Mouse (Mus musculus): ENCODE results near the gene Ddb1. TPM values are rescaled to one million over a fixed set of nuclear protein-coding genes. Genes with fewer than 3 reads are reported as not detected.
A peak's percentile ranks its signal among the peaks of the same experiment; 100 is the strongest.

Ddb1 gene
- total RNA-seq, 2 experiments from 2014 or later = 111 to 120 TPM

GRCm38 (mm10) chr19:10648156-10648555 is 43.0 kb downstream of the Ddb1 start:
- DNase-seq = no peak
- intact Hi-C loops (cut with DNase I) = no loop called here

DNA sequence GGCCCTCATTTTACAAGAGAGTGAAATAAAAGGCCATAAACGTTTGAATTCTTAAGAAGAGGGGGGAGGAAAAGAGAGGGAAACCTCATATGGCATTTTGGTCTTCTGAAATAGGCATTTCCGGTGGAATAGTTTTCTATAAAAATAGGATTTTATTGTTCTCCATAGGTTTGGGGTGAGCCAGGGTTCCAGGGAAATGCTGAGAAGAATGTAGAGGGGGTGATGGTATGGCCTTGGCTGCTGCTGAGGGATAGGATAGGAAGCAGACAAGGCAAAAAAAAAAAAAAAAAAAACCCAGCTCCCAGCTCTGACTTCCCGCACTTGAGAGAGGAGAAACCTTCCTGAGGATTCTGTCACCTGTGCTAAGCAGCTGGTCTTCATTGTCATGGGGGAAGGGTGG is 50.9 kb downstream of the Ddb1 start:
- no peak for DNase-seq
- intact Hi-C loops (cut with DNase I) = no loop called here

DNA sequence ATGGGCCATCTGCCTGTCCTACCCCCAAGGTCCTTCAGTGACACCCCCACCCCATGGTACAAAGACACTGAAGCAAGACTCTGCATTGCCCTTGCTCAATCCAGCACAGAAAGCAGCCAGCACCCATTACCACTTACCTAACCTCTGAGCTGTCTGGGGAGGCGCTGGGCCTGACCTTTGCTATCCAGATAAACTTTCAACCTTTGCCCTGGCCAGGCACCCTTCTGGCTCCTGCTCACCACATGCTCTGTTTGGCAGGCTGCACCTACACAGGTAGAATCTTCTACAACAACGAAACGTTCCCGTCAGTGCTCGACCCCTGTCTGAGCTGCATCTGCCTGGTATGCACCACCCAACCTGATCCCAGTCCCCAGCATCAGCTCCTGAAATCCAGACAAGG is 52.6 kb downstream of the Ddb1 start:
- no peak for DNase-seq
- intact Hi-C loops (cut with DNase I) = no loop called here

DNA sequence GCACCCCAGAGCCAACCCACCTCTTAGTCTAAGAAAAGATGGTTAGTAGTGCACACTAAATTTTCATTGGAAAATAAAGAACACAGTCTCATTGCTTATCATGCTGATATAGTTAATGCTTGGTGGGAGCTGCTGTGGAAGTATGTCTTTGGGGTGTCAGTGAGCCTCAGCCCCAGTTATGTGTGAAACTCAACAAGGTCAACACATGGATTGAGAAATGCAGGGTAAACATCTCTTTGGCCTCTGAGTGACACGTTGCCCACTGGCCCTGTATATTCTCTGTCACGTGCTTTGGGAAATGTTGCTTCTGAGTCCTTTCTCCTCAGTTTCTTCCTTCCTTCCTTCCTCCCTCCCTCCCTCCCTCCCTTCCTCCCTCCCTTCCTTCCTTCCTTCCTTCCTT is 53.3 kb downstream of the Ddb1 start:
- intact Hi-C loops (cut with DNase I) = no loop called here
- no peak for DNase-seq

- intact Hi-C loops (cut with DNase I) = no loop called here
- DNase-seq = no peak
Measured at GRCm38 (mm10) chr19:10661373-10661772, 56.2 kb downstream of the Ddb1 start.

GRCm38 (mm10) chr19:10661919-10662318 is 56.8 kb downstream of the Ddb1 start:
- no peak for DNase-seq
- intact Hi-C loops (cut with DNase I) = no loop called here

GRCm38 (mm10) chr19:10662665-10663064 is 57.5 kb downstream of the Ddb1 start:
- intact Hi-C loops (cut with DNase I) = no loop called here
- no peak for DNase-seq

- intact Hi-C loops (cut with DNase I) = loop anchor here (5.0 kb wide), 1 partner anchor 42 kb away; no protein-coding TSS in a partner anchor
- no peak for DNase-seq
Measured at GRCm38 (mm10) chr19:10665093-10665492, 60.0 kb downstream of the Ddb1 start.

DNA sequence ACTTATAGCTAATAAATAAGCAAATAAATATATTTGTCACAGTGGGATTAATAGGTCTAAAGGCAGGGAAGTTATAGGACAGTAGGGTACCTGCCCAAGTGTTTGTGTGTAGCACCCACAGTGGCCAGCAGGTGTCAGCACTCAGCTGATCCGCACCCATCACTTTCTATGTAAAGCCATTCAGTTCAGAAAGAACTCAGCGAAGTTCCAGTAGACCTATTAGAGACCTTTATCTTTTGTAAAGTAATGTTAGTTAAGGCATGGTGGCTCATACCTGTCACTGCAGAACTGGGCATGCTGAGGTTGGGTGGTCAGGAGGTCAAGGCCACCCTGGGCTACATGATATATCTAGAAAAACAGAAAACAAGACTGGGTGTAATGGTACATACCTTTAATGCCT is 60.4 kb downstream of the Ddb1 start:
- intact Hi-C loops (cut with DNase I) = loop anchor here (5.0 kb wide), 1 partner anchor 42 kb away; no protein-coding TSS in a partner anchor
- DNase-seq = peak; percentile 49 to 59

- DNase-seq = no peak
- intact Hi-C loops (cut with DNase I) = no loop called here
Measured at GRCm38 (mm10) chr19:10671319-10671718, 66.2 kb downstream of the Ddb1 start.

DNA sequence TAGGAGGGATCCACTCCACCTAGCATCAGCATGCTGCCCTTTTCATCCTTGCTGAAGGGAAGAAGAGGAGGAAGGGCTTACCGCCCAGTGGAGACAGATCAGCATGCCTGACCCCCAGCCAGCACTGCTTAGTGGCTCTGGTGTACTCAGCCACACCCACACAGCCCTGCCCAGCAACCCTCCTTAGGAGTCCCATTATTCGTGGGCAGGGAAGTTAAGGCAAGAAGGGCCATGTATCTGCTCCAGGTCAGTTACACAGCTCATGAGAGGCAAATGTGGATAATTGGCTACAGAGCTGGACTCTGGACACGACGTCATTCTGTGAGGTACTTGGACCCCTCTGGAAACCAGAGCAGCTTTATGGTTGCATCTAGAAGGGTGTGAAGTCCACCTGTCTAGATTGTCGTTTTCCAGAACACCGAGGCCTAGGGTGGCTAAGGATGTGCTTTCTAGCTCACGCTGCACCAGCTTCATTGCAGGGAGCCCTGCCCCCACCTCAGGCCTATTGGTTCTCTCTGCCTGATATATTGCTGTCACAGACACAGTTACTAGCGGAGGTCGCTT is 66.8 kb downstream of the Ddb1 start:
- intact Hi-C loops (cut with DNase I) = no loop called here
- no peak for DNase-seq

- DNase-seq = no peak
- intact Hi-C loops (cut with DNase I) = no loop called here
Measured at GRCm38 (mm10) chr19:10673275-10673674, 68.1 kb downstream of the Ddb1 start.

GRCm38 (mm10) chr19:10676656-10677055 is 71.5 kb downstream of the Ddb1 start:
- no peak for DNase-seq
- intact Hi-C loops (cut with DNase I) = loop anchor here (5.0 kb wide), 1 partner anchor 286 kb away; no protein-coding TSS in a partner anchor

DNA sequence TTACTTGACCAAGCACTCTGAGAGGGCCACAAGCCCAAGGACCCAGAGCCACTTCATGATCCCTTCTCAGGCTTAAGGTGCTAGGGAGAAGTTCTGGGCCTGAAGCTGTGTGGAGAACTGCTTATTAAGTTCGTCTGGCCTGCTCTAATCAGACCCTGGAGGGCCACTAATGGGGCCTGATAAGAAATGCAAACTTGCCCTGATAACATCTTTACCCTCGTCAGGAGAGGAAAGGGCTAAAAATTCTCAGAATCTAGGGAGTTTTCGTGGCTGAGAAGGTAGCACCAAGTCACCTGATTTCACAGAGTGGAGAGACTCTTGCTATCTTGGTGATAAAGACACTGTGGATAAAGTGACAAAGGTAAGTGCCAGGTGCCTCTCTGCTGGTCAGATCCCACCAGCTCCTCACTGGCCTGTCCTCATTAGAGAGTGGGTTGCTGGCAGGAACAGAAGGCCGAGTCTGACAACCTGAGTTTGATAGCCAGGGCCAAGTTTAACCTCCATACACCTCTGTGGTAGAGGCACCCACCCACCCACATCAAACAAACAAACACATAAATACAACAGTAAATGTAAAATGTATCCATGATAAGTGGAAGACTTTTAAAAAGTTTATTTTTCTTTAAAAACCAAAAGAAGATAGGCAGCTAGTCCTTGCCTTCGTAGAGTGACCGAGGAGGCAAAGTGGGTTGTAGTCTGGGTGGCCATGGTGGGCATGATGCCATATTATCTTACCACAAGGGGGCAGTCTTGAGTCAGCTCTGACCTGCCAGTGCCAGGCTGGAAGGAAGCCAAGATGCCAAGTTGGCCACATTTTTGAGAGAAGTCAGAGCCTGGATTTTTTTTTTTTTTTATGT is 73.0 kb downstream of the Ddb1 start, which contains the start of gene Pga5:
Gene Pga5 (minus strand): TSS at position 157 of the 857 bp plus-strand sequence.
- DNase-seq = peak; percentile 61 to 73
- intact Hi-C loops (cut with DNase I) = loop anchor here (1.0 to 5.0 kb wide), 2 partner anchors 31 to 284 kb away; no protein-coding TSS in a partner anchor

DNA sequence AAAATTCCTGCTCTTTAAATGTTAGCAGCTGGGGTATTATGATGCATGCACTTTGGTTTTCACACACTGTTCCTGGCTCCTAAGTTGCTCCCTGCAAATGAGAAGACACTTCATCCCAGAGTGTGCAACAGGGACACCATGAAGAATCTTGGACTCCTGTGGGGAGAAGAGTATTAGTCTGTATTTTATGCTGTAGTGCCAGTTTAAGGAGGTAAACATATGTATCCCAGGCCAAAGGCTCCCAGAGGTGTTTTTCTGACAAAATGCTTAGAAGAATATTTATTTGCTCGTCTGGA is 73.6 kb downstream of the Ddb1 start:
- no peak for DNase-seq

More for the DNA sequence above, 73.6 kb downstream of the Ddb1 start:
- intact Hi-C loops (cut with DNase I) = loop anchor here (1.0 to 5.0 kb wide), 2 partner anchors 31 to 284 kb away; no protein-coding TSS in a partner anchor

Other genes starting within 250 kb of the Ddb1 start
- gene Syt7, start 216.2 kb upstream of the Ddb1 start, total RNA-seq (2021) = 1 to 10 TPM; 2.3 to 2.5 TPM
- gene Lrrc10b, start 147.9 kb upstream of the Ddb1 start, total RNA-seq (2021) = under 1 TPM; 0.23 to 0.27 TPM
- gene Ppp1r32, start 122.4 kb upstream of the Ddb1 start, total RNA-seq (2021) = under 1 TPM; 0.46 to 0.49 TPM
- 10 to 100 TPM; 15.7 to 19.1 TPM for gene Cpsf7, start 80.1 kb upstream of the Ddb1 start, total RNA-seq (2021)
- 10 to 100 TPM; 49.3 to 49.6 TPM for gene Sdhaf2, start 79.2 kb upstream of the Ddb1 start, total RNA-seq (2021)
- 1 to 10 TPM; 1.8 to 2.7 TPM for gene Tmem216, start 49.1 kb upstream of the Ddb1 start, total RNA-seq (2021)
- gene Cyb561a3, start 28.2 kb upstream of the Ddb1 start, total RNA-seq (2021) = 1 to 10 TPM; 5.4 to 5.8 TPM
- under 1 TPM; 0.71 to 0.94 TPM for gene Tmem138, start 28.0 kb upstream of the Ddb1 start, total RNA-seq (2021)
- 1 to 10 TPM; 2.4 to 4.0 TPM for gene Tkfc, start 327 bp downstream of the Ddb1 start, total RNA-seq (2021)
- not detected for gene Vwce, start 28.9 kb downstream of the Ddb1 start, total RNA-seq (2021)
- not detected for gene Pga5, start 72.7 kb downstream of the Ddb1 start, total RNA-seq (2021)
- gene Vps37c, start 83.4 kb downstream of the Ddb1 start, total RNA-seq (2021) = 10 to 100 TPM; 16.1 to 21.6 TPM
- gene Cd5, start 133.7 kb downstream of the Ddb1 start, total RNA-seq (2021) = under 1 TPM in 1 of 2 experiments, not detected in 1; 0.59 TPM
- gene Cd6, start 224.7 kb downstream of the Ddb1 start, total RNA-seq (2021) = under 1 TPM in 1 of 2 experiments, not detected in 1; 0.87 TPM
- under 1 TPM; 0.42 to 0.43 TPM for gene Slc15a3, start 234.4 kb downstream of the Ddb1 start, total RNA-seq (2021)

All from gastrocnemius, postnatal 36 days (tissue).